In genomic region chr13:8406020-8406419, GRCm38 (mm10) we compare ENCODE assay signal across 15 mouse cellular contexts.
A peak's percentile ranks its signal among the peaks of the same experiment; 100 is the strongest.
DNase-seq lines count a peak whose midpoint lies in the region; ATAC-seq and TF ChIP-seq lines count a peak whose summit lies in the region.
"Had no signal": no experiment of that assay in that cellular context is flagged by ENCODE, and none has a peak within 500 bp of the region (broad histone marks: within the 10 kb centered on the region; RNA-seq: fewer than 3 reads in every experiment).

No protein-coding gene starts in this region.

- no peak overlapping the region for H3K4me3 ChIP-seq in stomach, postnatal 0 days (ENCODE audit: low read depth, low read length)
- no peak overlapping the region for H3K4me3 ChIP-seq in thymus, adult 2 months (ENCODE audit: control insufficient read depth, insufficient read depth, low read length)
- H3K4me3 ChIP-seq: megakaryocyte, embryonic 14.5 days had no signal

- H3K4me2 ChIP-seq in stomach, postnatal 0 days (replicated peaks; ENCODE audit: low read depth): no peak overlapping the region
- H3K4me2 ChIP-seq: lung, embryonic 14.5 days had no signal

- H3K4me1 ChIP-seq in stomach, postnatal 0 days (replicated peaks; ENCODE audit: control insufficient read depth, insufficient read depth): no peaks in the 10 kb centered on the region
- H3K4me1 ChIP-seq in thymus, adult 2 months (replicated peaks; ENCODE audit: control insufficient read depth, insufficient read depth, low read length): no peaks in the 10 kb centered on the region
- H3K4me1 ChIP-seq: megakaryocyte, embryonic 14.5 days had no signal

- TF ChIP-seq POLR2A in thymus, adult 2 months (IDR thresholded peaks at IDR 0.05; ENCODE audit: control insufficient read depth, extremely low read depth, insufficient read depth, low read length, poor library complexity): no peak

- no peak for TF ChIP-seq EP300 in stomach, postnatal 0 days (optimal IDR thresholded peaks at IDR 0.05)

- H3K9ac ChIP-seq in stomach, postnatal 0 days (ENCODE audit: low read length): no peak overlapping the region
- H3K9ac ChIP-seq: forebrain, postnatal 0 days; lung, embryonic 14.5 days had no signal

- H3K27me3 ChIP-seq in stomach, postnatal 0 days (ENCODE audit: control insufficient read depth, insufficient read depth, low read length): no peaks in the 10 kb centered on the region
- no peaks in the 10 kb centered on the region for H3K27me3 ChIP-seq in thymus, adult 2 months (ENCODE audit: control insufficient read depth, insufficient read depth, low read length)
- H3K27me3 ChIP-seq: megakaryocyte, embryonic 14.5 days had no signal

- peak; percentile 53 for ATAC-seq in stomach, postnatal 0 days (ENCODE audit: low FRiP score, low TSS enrichment)
- ATAC-seq: forebrain, postnatal 0 days had no signal

- H3K36me3 ChIP-seq in stomach, postnatal 0 days (ENCODE audit: control insufficient read depth, insufficient read depth, low read length): no peaks in the 10 kb centered on the region
- H3K36me3 ChIP-seq in thymus, adult 2 months (ENCODE audit: control insufficient read depth, insufficient read depth, low read length): no peaks in the 10 kb centered on the region

- WGBS in stomach, postnatal 0 days: 14% methylated on average over 6 of the region's 6 CpGs
- WGBS in thymus, adult 2 months: 84% methylated on average over 6 of the region's 6 CpGs

- H3K27ac ChIP-seq in stomach, postnatal 0 days (replicated peaks): no peak overlapping the region
- H3K27ac ChIP-seq in thymus, adult 2 months (ENCODE audit: control insufficient read depth, insufficient read depth, low read length): no peak overlapping the region

- DNase-seq in right cerebral cortex, adult 18-20 months: peak; percentile 44
- no peak for DNase-seq in right cerebral cortex, postnatal 4 days
- DNase-seq in frontal cortex, postnatal 14 days (ENCODE audit: low spot score in 2 of 2): peak; percentile 11 to 15
- peak; percentile 91 for DNase-seq in layer of hippocampus, adult 9-11 months
- no peak for DNase-seq in stomach, postnatal 0 days (ENCODE audit: low spot score)
- DNase-seq in thymus, adult 2 months: no peak
- DNase-seq in kidney, postnatal 10 days: no peak
- no peak for DNase-seq in kidney, postnatal 14 days
- DNase-seq: cerebellum, postnatal 25 days; forebrain, postnatal 0 days; heart, adult 18-20 months; kidney, adult 11 months; liver; lung, embryonic 14.5 days had no signal

- no peak for TF ChIP-seq CTCF in stomach, postnatal 0 days (IDR thresholded peaks at IDR 0.05; ENCODE audit: low read depth)
- no peak for TF ChIP-seq CTCF in thymus, adult 2 months (IDR thresholded peaks at IDR 0.05; ENCODE audit: borderline replicate concordance, control insufficient read depth, extremely low read depth, insufficient read depth, low read length, poor library complexity)

- H3K9me3 ChIP-seq in stomach, postnatal 0 days (ENCODE audit: control insufficient read depth, low read length): no peaks in the 10 kb centered on the region
- H3K9me3 ChIP-seq: megakaryocyte, embryonic 14.5 days had no signal

Comparison
In these comparisons a context has a peak if more than half of its experiments do, and no peak if none do; other contexts are left out.
1. DNase-seq: peak in right cerebral cortex, adult 18-20 months (single experiment), frontal cortex, postnatal 14 days (2 of 2) and layer of hippocampus, adult 9-11 months (single experiment); none in right cerebral cortex, postnatal 4 days (single experiment), stomach, postnatal 0 days (single experiment), thymus, adult 2 months (single experiment), kidney, postnatal 10 days (single experiment) and kidney, postnatal 14 days (single experiment).